Mouse (Mus musculus) urinary bladder, postnatal 14 days (tissue): ENCODE measurements around the gene Cabp1.

Experiments used
- DNase-seq: peaks from one replicate; pipeline ENCODE4 v3.0.0; 2021; ENCODE audit warnings: low spot score

Cabp1 gene

DNA sequence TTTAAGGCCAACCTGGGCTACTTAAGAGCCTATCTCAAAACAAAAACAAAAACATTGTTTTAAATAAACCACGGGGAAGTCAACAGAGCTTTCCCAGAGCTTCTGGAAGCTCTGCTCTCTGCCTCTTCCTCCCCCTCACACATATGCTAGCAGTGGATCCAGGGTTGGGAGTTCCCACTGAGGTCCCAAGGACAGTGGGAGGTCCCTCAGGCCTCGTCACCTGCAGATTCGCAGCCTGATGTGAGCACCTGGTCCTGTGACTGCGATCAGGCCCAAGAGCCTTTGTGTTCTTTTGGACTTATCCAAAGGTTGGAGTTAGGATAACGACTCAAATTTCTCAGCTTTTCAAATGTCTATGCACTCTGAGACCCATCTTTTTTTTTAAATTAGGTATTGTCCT, 14.4 kb upstream of the Cabp1 start:
- no peak for DNase-seq

DNA sequence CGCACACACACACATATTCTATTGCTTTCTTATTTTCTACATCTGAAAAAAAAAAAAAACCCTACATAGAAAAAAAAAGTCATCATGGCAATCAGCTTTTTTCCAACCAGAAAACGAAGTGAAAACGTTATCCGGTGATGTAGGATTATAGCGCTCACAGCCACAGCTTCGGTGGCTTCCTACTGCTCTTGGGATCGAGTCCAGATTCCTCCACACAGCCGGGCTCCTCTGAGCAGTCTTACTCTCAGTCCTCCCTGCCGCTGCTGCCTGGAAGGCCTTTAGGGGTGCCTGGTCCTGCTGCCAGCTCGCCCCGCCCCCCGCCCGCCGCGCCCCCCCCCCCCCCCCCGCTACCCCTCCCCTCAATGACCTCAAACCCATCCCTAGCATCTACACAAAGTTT, 13.7 kb upstream of the Cabp1 start:
- DNase-seq, result no peak

DNA sequence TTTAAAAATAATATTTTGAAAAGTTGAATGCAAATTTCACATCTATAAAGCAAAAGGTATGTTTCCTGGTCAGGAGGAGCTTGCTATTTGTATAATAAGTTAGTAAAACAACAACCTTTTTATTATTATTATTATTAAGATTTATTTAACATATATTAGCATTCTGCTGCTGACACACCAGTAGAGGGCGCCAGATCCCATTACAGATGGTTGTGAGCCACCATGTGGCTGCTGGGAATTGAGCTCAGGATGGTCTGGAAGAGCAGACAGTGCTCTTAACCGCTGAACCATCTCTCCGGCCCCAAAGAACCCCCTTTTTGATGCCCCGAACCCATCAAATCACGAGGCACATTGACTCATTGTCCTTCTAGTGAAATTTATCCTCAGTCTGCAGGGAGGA, 13.1 kb upstream of the Cabp1 start:
- no peak for DNase-seq

DNA sequence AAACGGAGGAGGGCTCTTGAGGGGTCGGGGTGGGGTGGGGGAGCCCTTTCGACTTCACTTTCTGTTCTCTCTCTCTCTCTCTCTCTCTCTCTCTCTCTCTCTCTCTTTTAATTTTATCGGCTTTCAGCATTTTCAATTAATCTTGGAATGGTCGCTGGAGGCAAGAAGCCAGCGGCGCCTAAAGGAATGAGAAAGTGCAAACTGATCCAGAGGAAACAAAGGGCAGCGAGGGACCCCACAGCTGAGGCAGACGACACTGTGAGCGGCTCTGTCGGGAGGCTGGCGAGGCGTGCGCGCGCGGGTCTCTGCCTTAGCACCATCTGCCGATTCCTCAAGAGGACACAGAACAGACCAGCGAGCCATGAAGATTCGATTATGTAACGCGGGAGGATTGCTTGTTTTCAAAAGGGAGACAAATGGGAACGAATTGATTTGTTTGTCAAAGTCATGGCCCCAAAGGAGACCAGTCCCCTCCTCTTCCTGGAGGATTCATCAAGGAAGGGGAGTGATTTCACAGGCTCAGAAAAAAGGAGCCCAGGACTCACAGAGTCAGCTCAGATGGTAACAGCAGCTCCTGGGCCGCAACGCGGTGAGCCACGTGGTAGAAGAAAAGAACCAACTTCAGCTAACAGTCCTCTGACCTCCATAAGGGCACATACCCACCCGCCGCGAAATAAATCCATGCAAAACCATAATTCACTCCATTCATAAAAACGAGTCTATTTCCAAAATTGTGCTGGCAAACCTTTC, 10.6 kb upstream of the Cabp1 start:
- no peak for DNase-seq

DNA sequence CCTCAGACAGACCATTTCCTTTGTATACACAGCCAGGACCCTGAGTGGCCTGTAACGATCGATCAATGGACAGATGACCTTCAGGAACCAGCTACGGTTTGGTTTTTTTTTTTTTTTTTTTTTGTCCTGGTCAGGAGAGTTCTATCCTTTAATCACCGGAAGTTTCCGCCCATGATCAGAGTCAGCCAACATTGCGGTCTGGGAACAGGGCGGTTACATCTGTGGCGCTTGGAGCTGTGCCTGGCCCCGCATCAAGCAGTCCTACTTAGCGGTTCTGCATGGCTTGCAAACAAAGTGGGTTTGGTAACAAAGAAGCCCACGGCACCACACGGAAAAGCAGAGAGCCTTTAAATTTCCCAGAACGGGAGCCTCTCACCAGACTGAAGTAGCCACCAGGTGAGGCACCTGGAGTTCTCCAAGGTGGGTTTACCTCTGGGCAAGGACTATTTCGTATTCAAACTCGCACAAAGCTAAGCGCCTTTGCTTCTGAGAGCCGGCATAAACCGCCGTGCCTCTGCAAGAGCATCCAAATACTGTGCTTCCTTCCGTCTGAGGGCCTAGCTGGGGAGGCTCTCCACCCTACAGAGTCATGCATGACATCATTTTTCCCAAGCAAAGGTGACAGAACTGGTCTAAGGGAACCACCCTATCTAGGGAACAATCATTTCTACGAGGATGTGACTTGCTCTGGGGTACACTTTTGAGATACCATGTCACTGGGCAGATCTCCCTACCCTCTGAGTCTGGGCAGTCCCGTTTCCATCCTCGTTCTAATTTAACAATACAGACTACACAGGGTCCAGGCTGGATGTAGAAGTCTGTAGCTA, 9.8 kb upstream of the Cabp1 start:
- DNase-seq, result no peak

DNA sequence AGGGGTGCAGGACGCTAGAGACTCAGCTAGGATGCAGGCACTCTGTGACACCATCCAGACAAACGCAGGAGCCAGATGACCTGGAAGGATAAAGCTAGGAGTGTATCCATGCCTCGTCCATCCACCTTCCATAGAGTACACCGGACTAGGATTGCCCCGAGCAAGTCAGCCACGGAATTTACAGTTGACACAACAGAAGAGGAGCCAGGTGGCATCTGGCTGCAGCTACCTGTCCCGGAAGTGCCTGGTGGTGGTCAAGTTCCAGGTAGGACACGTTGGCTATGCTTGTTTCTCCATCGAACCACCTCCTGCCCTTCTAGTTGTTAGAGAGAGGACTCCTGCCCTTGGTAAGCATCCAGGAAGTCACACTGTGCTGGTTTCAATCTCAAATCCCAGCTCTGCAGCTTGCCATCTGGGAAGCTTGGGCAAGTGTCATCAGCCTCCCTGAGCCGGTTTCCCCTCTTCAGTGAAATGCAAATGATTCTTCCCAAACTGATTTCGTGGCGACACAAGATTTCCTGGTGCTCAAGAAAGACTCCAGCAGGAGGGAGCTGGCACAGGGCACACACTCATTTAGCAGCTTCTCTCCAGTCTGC, 543 bp upstream of the Cabp1 start:
- DNase-seq, result no peak

DNA sequence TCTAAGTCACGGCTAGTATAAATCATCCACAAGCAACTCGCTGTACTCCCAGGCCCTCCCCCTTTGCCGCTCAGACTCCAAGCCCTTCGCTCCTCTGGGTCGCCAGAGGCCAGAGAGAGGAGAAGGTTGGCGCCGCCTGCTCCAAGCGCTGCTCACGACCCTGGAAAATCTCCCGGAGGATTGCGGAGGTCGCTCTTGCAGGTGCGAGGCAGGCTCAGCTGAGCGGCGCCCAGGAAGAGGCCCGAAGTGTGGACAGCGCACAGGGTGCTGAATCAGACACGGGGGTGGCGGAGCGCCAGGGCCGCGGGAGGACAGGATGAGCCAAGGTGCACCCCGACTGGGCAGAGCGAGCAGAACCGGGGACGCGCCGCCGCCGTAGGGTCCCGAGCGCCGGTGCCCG, 955 bp downstream of the Cabp1 start:
- peak; percentile 66 for DNase-seq

DNA sequence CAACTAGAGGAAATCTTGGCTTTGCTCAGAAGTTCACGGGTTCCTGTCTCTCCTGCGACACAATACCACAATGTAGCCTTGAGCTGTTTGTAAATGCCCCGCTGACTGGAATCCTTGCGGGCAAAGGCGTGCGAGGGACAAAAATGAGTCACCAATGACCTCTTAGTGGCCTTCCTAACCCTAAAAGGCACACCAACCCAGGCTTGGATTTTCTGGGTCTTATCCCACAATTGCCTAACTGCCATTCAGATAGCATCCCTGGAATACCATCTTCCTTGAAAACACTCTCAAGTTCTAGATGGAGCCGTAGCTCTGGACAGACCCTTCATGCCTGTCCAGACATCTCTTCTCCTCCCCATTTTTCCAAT, 1.4 kb downstream of the Cabp1 start:
- DNase-seq, result no peak

DNA sequence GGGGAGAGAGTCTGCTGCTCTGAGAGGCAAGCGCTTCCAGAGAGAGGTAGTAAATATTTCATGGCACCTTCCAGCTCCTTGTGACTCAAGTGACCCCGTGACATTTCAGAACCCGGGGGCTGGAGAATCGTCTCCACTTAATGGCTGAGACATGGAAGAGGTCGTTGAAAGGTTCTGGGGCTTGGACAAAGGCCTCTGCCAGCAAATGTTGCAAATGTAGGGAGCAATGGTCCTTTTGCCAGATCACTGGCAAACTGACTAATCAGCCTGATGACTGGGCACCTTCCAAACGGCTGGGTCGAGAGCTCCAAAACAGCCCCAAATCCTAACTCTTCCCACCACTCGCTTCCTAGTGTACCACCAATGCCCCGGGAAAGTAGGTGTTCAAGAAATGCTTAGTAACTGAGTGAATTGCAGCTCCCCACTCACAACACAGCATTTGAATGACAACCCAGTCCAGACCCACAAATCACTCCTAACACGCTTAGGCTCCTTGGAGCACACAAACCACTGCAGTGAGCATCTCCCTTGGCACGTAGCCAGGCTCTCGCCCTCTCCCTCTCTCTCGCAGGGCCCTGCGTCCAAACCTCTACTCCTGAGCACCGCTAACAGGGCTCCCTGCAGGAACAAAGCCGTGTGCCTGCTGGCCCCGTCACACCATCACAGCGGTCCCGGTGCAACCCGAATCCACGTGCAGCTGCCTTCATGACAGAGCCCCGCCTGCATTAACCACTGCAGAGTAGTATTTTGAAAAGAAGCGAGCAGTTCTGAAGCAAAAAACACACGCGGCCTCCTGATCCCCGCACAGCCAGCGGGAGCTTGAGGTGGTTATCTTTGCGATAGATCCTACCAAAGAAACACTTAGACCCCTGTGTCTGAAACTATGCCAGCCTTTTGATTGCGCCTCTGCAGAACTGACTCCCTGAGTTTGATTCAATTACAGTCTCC, 2.0 kb downstream of the Cabp1 start:
- no peak for DNase-seq

DNA sequence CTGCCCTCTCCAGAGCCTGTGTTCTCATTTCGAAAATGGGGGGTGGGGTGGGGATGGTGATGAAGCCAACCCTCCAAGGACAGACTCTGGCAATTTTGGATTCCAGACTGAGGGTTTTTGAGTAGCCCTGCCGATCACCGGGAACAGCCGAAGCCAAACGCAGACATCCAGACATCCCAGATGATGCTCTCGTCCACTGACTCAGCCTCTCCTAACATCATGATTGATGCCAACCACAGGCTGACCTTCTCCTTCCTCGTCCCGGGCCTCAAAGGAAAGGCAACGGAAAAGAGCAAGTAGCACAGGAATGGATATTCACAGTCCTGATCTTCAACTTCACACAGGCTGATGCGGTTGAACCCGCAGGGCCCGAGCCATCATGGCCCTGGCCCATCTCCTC, 4.1 kb downstream of the Cabp1 start:
- DNase-seq, result no peak

DNA sequence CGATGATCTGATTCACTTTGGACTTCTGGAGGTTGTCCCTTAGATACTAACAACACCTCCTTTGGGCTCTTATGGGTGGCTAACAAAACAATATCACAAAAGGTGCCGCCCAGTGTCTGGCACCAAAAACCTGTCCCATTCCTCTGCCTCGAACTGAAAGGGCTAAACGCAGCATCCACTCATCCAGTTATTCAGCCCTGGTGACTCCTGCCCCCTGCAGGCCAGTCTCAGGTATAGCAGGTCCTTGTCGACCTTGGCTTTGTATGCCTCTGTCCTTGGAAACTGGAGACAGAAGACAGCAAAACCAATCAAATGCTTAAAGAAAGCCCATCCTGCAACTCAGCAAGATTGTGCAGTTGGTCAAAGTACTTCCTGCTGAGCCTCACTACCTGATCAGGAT, 5.4 kb downstream of the Cabp1 start:
- no peak for DNase-seq

DNA sequence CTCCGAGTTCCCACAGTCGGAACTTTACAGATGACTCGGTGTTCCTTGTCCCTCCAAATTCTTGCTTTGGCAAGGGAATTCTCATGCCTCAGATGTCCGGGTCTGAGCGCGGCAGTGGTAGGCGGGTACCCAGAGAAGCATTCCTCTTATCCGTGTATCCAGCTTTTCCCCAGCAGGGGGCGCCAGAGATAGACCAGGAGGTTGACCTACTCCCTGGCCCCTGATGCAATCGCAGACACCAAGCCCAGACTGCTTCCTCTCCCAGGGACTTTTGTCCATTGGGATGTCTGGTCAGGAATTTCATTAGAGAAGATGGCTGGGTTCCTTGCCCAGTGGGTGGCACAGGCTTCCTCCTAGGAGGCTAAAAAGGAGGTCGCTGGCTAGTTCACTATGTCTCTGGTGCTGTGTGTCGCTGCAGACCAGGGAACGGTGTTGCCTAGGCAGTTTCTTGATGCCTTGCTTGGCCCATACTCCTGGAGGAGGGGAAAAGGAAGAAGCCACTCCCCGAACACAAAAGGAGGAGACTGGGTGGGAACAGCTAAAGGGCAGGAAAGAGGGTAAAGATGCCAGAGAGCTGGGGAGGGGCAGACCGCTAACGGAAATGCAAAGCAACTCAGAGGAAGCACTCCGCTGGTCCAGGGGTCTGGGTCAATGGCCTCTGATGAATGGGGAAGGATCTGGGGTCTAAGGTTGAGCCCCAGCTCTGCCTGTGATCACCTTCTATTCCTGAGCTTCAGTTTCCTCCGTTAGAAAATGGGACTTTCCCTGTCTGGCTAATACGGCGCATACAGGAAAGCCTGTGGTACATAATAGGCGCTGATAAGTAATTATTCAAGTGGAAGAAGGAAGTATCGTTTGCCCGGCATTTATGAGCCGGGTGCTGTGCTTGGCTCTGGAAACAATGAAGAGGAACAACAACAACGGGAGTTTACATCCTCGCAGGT, 6.7 kb downstream of the Cabp1 start:
- peak; percentile 95 for DNase-seq

DNA sequence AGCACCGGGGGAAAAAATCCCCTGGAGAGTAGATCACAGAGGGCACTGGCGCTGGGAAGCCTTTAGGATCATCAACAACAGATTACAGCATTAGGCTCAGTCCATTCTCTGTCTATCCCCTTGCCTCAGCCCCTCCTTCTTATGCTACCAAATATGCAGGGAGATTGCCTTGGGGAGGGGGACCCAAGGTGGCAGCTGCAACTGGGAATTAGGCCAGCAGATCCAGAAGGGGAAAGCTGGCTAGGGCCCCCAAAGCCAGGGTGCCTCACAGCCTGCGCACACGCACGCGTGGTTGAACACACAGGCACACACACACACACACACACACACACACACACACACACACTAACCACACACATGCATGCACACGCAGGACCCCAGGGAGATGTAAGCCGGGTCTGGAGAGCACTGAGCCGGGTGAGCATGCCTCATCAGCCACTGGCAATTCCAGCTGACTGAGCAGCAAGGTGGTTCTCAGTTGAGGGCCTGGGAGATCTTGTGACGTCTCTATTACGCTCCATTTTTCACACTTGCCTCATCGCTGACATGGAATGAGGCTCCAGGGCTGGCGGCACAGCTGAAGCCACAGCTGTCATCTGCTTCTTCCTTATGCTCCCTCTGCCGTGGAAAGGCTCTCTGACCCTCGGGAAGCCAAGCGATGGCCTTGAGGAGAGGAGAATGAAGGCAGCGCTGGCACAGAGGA, 7.7 kb downstream of the Cabp1 start:
- no peak for DNase-seq

DNA sequence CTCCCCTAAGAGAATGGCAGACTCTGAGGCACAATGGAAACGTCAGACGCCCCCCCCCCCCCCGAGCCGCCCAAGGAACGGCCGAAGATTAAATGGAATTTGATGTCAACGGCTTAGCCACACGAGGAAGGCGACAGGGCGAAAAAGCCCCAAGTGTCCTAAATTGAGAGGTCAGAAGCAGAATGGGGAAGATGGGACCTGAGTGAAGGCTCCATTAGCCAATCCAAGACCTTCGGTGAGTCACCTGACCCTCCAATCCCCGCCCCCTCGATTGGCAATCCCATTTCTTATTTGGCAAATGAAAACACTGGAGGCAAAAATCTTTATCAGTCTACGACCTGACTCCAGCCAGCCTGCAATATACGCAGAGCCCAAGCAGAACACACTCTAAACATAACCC, 9.5 kb downstream of the Cabp1 start:
- DNase-seq, result peak; percentile 63

DNA sequence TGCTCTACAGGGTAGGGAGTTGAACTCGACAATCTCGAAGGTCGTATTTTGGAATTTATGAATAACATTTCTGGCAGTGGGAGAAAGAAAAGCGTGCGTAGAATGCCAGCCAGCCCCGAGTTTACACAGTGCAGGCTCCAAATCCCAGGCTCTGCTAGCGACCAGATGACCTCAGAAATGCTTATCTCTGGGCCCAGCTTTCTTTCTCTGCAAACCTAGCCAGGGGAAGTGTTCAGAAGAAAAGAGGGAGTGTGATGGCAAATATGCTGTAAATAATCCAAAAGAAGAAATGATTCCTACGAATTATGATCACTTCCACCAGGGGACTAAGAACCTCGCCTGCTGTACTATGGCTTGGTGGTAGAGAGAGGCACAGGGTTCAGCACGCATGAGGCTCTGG, 10.7 kb downstream of the Cabp1 start:
- no peak for DNase-seq

DNA sequence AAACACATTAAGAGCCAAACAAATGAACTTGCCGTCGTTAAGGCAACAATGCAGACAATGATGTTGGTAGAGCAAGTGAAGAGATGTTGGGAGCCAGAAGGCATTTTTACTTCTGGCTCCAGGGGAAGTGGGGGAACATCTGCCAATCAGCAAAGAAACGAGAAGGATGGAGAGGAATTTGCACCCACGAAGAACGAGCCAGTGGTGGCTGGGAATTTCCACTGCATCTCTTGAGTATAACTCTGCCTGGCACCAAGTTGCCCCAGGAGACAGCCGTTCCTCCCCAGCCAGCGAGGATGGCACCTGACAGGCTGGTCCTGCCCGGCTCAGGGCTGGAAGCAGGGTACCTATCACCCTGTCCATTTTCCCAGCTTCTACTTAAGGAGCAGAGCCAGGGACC, 11.3 kb downstream of the Cabp1 start:
- no peak for DNase-seq

DNA sequence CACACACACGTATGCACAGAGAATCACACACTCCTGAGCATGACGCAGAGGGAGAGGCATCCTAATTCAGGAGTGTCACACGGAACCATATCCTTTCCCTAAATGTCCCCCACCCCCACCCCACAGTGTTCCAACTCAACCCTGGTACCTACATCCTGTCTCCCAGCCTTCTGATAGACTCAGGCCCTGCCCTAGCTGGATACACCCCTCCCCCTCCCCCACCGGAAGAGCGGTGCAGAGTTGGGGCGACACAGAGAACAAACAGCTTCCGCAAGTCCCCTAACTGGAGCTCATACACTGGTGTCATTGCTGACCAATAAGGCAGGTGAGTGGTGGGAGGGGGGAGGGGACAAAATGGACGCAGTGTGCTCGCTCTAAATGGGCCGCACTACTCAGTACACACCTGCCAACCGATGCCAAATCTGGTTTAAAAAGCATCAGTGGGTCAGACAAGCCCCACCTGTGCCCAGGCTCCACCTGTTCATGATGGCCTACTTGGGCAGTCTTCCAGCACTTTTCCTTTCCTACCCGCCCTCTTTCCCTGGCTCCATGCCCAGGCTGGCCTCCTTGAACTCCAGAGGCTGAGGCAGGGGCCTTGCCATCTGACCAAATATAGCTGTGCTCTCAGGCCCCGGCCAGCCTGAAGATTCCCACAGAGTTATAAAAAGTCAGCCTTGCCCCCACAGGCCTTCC, 12.8 kb downstream of the Cabp1 start:
- DNase-seq, result peak; percentile 50

DNA sequence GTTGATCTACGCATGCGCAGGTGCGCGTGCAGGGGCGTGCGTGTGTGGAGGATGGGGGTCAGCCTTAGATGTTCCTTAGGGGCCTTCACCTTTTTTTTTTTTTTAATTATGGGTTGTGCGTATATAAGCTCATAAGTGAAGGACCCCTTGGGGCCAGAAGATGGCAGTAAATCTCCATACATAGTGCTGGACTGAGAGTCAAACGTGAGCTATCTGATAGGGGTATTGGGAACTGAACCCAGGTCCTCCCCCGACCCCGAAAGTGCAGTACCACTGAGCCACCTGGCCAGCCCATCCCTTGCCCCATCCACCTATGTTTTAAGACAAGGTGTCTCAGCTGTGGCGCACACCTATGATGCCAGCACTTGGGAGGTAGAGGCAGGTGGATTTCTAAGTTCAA, 14.6 kb downstream of the Cabp1 start:
- no peak for DNase-seq

DNA sequence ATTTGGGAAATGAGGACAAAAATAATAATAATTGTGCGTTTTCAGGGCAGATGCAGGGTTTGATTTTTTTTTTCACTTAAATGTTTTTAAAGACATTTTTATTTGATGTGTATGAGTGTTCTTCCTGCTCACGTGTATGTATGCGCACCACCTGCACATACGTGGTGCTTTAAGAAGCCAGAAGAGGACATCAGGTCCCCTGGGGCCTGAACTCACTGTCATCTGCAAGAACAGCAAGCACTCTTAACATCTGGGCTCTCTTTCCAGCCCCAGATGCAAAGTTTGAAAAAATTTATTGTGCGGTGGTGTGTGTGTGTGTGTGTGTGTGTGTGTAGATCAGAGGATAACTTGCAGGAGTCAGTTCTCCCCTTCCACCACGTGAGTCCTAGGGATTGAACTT, 16.3 kb downstream of the Cabp1 start:
- DNase-seq, result no peak

DNA sequence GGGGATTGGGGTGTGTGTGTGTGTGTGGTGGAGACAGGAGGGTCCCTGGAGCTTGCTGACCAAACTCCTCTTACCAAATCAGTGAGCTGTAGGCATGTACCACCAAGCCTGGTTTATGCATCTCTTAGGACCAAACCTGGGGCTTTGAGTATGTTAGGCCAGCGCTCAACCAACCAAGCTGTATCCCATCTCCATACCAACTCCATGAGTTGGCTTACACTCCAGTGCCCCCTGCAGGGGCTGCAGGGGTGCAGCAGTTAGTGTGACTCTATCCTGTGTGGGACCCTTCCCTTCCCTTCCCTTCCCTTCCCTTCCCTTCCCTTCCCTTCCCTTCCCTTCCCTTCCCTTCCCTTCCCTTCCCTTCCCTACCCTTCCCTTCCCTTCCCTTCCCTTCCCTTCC, 19.6 kb downstream of the Cabp1 start:
- no peak for DNase-seq
